Mouse (Mus musculus) CD4-positive, CD25-positive, alpha-beta regulatory T cell, adult 9 weeks (primary cell): ENCODE data around the gene Prrx1. TPM values are rescaled to one million over a fixed set of nuclear protein-coding genes. Genes with fewer than 3 reads are reported as not detected.

ENCODE experiments used
- polyA plus RNA-seq: library from polyadenylated mRNA; unstranded; fragments of 100-300 nt; shearing (Covaris generic); gene quantifications from one replicate; pipeline ENCODE4 v1.2.1, GENCODE M21; 2017

Prrx1 gene
- polyA plus RNA-seq = not detected

DNA sequence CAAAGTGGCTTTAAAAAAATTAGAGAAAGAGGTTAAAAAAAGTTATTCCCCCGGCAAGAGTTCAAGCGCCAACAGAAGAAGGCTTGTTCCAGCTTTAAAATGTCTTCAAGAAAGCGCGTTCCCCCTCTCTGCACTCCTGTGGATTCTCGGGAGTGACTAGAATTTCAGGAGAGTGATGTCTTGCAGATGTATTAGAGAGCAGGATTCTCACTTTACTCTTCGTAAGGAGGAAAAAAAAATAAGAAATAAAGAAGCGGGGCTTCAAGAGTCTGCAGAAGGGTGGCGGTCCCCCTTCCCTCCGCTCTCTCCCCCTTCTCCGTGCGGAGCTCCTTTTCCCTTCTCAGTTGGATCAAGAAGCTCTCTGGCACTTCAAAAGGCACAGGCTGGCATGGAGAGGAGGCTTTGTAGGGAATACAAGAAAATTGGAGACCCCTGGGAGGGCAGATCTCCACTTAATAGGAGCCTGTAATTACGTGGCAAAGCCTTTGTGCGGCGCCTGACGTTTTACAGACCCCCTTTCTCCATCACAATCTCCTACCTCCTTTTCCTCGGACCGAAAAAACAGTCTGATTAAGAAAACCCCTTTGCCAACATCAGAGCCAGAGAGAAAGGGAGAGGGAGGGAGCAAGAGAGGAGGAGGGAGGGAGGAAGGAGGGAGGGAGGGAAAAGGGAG, at the start of gene Prrx1:
TSS of gene Prrx1 (minus strand) at position 610 of the 673 bp plus-strand sequence.

Other genes starting within 250 kb of the Prrx1 start
- gene Mroh9, start 228.0 kb downstream of the Prrx1 start, polyA plus RNA-seq = not detected
- gene Gorab, start 90.0 kb upstream of the Prrx1 start, polyA plus RNA-seq = 14.3 TPM